Mouse (Mus musculus) thymus, postnatal 10 days (tissue): ENCODE measurements at regions not wholly inside any gene's neighbourhood (a gene's known extent, or its start where the extent isn't known, plus 50 kb on each side); places are given as distances from the start of the nearest gene placed in this dataset.

Experiments
- DNase-seq, 2 experiments: peaks; one replicate each; pipeline ENCODE4 v3.0.0; 2021; ENCODE audit warnings: low spot score in 2 of 2

- DNase-seq, result no peak
These were observed 190.8 kb downstream of the Pfkfb3 start for GRCm38 (mm10) chr2:11363061-11363464.

GRCm38 (mm10) chr2:11362205-11362994 lies 190.5 kb downstream of the Prkcq start:
- no peak for DNase-seq

GRCm38 (mm10) chr2:11359280-11359679 lies 187.4 kb downstream of the Prkcq start:
- no peak for DNase-seq

GRCm38 (mm10) chr2:11356714-11357113 lies 184.8 kb downstream of the Prkcq start:
- DNase-seq, result no peak

- no peak for DNase-seq
These were observed 183.7 kb downstream of the Prkcq start for GRCm38 (mm10) chr2:11355594-11355993.
